Mouse (Mus musculus): ENCODE measurements at regions not wholly inside any gene's neighbourhood (a gene's known extent, or its start where the extent isn't known, plus 50 kb on each side); places are given as distances from the start of the nearest gene placed in this dataset.
A peak's percentile ranks its signal among the peaks of the same experiment; 100 is the strongest.

- no peak for DNase-seq (ENCODE audit: low spot score)
These were observed 445.7 kb upstream of the 4930412O13Rik start for GRCm38 (mm10) chr2:9435155-9435872.

DNA sequence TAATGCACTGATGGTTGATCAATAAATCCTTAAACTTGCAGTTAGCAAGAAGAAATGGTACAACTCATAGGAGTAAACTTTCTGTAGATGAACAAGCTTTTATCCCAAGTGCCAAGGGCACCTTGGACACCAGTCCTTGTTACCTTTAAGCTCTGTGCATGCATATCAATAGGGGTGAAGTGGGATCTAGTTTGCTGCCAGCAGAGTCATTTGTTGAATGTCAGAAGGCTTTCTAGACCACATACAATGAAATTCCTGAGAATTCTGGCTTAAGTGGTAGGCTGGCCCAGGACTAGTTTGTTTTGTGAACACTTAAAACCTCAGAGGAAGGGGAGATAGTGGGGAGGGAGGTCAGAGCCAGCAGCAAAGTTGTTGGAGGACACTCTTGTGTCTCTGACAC lies 437.9 kb upstream of the 4930412O13Rik start:
- DNase-seq (ENCODE audit: low spot score), result no peak

DNA sequence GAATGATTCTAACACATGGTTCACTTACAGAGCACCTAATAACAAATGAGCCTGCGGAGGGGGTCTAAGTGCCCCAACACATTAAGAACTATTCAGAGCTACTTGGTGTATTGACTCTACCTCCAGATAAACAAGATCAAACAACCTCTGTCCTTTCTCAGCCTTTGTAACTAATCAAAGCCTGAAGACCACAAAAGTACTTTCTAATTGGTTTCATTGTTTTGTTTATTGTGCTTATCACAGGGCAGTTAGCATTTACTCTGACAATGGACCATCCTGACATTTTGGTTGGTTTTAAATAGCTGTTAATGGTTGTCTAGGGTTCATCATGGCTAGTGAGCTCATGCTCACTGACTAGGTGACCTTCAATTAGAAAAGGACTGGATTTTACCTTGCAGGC lies 435.2 kb upstream of the 4930412O13Rik start:
- no peak for DNase-seq (ENCODE audit: low spot score)

- DNase-seq (ENCODE audit: low spot score), result no peak
These were observed 416.6 kb upstream of the 4930412O13Rik start for GRCm38 (mm10) chr2:9464413-9464812.

DNA sequence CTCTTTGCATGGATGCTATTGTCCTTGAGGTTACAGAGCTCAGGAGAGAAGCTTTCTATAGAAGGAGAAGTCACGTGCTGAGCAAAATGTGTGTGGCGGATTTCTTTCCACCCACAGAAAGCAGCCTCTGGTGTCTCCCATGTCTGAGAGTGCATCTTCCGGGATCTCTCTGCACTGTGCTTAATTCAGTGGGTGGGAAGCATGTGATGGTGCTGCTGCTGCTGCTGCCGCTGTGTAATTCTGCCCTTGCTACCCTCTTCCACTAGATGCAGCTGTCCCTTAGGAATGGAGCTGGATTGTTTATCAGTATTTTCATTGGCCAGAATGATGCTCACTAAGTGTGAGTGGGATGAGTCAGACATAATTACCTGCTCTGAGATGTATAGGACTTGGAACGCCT lies 416.2 kb upstream of the 4930412O13Rik start:
- DNase-seq (ENCODE audit: low spot score), result no peak

DNA sequence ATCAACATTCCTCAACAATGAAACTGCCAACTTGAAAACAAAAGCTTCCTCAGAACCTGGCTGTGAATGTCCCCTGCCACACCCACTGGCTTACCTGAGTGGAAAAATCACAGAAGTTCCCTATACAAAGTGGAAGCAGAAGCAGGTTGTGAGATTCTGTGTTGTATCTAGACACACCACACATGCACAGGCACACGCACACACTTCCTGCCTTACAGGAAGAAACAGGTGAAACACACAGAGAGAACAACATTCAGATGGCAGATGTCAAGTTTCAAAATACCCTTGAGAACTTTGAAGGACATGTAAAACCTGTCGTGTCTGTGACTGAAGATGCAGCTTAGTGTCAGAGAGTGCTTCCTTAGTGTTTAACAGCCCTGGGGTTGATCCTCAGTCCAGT lies 413.5 kb upstream of the 4930412O13Rik start:
- no peak for DNase-seq (ENCODE audit: low spot score)

DNA sequence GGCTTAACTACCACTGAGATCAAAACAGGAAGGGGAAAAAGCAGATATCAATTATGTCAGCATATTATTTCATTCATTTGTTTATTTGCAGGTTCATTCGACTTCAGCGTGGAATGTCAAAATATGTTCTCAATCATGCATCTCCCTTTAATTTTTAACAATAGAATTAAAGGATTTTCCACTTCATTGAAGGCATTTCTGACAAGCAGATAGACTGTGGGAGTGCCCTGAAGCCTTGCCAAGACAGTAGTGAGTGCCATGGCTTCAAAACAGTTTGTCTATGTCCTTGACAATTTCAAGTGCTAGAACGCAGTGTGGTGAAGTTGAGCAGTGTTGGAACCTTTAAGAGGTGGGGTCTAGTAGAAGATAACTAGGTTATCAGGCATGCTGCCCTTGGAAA lies 412.4 kb upstream of the 4930412O13Rik start:
- DNase-seq (ENCODE audit: low spot score), result no peak

DNA sequence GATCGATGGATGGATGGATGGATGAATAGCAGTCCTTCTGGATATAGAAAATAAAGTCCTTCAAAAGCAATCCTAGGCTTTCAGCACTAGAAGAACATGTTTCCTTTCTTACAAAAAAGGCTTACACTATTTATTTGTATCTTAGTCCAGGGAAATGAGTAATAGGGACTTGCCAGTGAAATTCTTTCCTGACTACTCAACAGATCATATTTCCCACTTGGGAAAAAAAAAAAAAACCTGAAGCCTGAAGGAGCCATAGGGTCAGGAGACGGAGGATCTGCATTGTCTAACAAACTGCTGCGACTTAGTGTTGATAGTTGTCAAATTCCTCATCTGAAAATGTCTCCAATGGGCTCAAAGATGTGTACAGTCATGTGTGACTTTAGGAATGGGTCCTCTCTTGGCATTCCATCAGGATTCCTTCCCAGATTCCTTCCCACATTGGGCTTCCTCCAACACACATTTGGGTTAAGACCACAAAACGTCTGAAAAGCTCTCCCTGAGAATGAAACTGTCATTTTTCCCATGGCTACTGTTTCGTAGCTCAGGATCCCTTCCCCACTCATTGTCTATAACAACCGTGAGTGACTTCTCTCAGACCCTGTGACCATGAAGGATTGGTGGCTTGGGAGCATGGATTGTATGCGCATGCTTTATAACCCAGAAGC lies 399.2 kb upstream of the 4930412O13Rik start:
- DNase-seq (ENCODE audit: low spot score), result no peak

- DNase-seq (ENCODE audit: low spot score), result no peak
These were observed 393.6 kb upstream of the 4930412O13Rik start for GRCm38 (mm10) chr2:9487381-9487914.

DNA sequence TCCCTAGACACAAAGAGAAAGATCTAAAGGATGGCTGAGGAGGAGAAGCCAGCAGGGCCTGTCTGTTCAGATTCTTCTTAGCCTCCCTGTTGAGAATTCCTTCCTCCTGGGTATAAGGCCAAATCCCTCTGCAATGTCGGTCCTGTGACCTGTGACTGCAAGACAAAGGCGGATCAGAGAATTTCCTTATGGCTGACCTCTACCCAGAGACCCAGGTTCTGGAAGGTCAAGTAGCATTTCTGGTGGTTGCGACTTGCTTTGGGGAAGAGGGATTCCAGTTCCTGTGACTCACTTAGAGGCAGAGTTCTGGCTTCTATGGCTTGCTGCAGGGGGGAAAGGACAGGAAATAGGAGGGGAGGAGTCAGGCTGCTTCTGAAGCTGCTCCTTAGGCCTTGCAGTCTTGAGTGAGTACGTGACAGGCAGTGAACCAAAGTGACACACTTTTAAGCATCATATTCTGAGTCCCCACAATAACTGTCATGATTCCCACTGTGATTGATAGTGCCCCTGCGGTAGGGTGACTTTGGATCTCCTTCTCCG lies 387.4 kb upstream of the 4930412O13Rik start:
- no peak for DNase-seq (ENCODE audit: low spot score)

- DNase-seq (ENCODE audit: low spot score), result peak; percentile 16
These were observed 361.0 kb upstream of the 4930412O13Rik start for GRCm38 (mm10) chr2:9520045-9520444.

DNA sequence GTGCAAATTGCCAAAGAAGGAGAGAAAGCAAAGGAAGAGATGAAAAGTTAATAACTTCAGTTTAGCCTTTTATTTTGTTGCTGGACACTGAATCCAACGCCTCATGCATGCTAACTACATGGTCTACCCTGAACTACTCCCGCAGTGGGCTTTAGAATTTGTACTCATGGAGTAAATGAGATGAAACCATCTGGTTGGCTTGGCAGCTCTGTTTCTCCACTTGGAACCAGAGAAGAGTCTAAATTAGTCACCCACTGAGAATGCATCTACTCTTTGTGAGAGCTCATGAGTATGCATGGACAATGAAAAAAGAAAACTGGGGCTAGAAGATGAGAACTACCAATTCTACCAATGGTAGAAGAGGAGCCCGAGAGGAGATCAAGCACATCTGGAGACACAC lies 355.1 kb upstream of the 4930412O13Rik start:
- no peak for DNase-seq (ENCODE audit: low spot score)

- DNase-seq (ENCODE audit: low spot score), result no peak
These were observed 345.9 kb upstream of the 4930412O13Rik start for GRCm38 (mm10) chr2:9535141-9535658.

- peak; percentile 39 for DNase-seq (ENCODE audit: low spot score)
These were observed 333.1 kb upstream of the 4930412O13Rik start for GRCm38 (mm10) chr2:9547771-9548590.

DNA sequence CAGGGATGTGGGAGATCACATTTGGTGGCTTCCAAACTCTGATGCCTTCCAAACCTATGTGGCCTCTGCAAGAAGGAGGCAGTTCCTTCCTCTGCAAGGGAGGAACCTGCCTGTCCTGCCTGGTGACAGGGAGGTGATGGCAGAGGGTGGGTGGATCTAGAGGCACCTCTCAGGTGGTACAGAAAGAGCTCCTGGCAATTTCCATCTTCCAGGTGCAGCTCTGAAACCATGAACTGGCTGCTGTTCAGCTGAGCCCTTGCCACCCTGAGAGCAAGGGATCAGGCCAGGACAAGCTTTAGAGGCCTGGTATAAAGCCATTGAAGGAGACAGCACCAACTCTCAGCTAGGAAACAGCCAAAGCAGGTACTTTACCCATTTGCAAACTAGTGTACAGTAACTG lies 327.7 kb upstream of the 4930412O13Rik start:
- no peak for DNase-seq (ENCODE audit: low spot score)

GRCm38 (mm10) chr2:9564487-9565043 lies 316.5 kb upstream of the 4930412O13Rik start:
- no peak for DNase-seq (ENCODE audit: low spot score)

- DNase-seq (ENCODE audit: low spot score), result no peak
These were observed 311.8 kb upstream of the 4930412O13Rik start for GRCm38 (mm10) chr2:9569220-9569619.

DNA sequence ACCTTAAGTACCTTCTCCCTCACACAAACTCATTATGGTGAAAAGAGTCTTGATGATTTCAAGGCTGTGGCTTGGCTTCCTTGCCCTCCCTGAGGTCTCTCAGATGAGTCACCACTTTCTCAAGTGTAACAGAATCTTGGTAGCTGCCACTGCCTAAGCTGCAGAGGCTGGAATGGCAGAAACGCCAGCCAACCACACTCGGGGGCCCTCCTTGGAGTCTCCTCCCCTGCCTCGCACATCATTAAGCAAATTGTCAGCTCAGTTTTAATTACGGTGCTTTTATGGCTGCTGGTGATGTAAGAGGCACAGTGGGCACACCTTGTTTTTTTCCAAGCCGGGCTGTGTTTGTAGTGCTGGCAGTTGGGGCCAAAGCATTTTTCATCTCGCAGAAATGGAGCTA lies 306.9 kb upstream of the 4930412O13Rik start:
- DNase-seq (ENCODE audit: low spot score), result peak; percentile 22

DNA sequence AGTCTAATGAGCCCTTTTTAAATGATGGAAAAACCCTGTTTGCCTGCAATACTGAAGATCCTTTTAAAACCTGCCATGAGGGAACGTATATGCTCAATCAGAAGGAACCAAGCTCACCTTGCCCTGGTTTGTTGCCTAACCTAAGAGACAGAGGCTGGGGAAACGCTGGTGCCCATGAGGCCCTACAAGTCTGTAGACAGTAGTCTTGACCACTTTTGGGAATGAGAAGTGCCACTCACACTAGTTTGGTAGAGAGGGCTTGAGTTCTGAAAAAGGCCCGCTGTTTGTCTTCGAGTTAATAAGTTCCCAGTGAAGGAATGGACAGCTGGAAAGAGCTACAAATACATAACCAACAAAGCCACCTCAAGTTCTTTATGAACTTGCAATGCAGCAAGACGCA lies 306.4 kb upstream of the 4930412O13Rik start:
- DNase-seq (ENCODE audit: low spot score), result peak; percentile 43

GRCm38 (mm10) chr2:9577868-9578267 lies 303.2 kb upstream of the 4930412O13Rik start:
- no peak for DNase-seq (ENCODE audit: low spot score)

GRCm38 (mm10) chr2:9587389-9587788 lies 293.7 kb upstream of the 4930412O13Rik start:
- no peak for DNase-seq (ENCODE audit: low spot score)

GRCm38 (mm10) chr2:9589200-9589599 lies 291.9 kb upstream of the 4930412O13Rik start:
- DNase-seq (ENCODE audit: low spot score), result peak; percentile 36
